Mouse (Mus musculus): ENCODE results near the gene Fmnl2.

Gene Fmnl2

DNA sequence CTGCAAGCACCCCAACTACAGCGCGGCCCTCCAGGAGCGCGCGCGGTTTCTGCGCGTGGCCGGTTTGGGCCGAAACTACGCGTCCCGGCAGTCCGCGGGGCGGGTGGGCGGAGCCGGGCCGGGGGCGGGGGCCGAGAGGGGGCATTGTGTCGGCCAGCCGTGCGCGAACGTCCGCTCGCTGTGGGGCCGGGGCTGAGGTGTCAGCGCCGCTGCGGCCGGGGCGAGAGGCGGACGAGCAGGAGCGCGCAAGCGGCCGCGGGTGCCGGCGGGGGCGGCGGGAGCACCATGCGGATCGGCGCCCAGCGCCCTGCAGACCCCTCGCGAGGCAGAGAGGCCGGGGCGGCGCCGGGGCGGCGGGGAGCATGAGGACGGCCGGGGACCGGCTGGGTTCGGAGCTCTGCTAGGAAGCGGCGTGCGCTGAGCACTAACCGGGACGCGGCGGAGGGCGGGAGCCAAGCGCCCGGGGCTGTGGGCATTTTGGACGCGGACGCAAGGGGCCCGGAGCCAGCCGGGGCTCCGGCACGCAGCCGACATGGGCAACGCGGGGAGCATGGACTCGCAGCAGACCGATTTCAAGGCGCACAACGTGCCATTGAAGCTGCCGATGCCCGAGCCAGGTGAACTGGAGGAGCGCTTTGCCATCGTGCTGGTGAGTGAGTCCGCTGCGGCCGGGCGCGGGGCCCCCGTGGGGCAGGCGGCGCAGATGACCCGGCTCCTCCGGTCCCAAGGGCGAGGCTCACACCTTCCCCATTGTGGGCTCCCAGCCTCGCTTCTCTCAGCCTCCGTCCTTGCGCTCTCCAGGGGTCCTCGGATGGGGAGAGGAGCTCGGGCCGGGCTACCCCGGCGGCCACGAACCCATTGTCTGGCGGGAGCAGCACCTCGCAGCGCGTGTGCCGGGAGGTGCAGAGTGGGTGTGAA lies at the start of gene Fmnl2:
Gene Fmnl2, plus strand, starts transcription at position 250 of the 918 bp plus-strand sequence.
- peak; percentile 89 to 96 for DNase-seq (ENCODE audit: inconsistent age in 2 of 2, low spot score in 1 of 2)

DNA sequence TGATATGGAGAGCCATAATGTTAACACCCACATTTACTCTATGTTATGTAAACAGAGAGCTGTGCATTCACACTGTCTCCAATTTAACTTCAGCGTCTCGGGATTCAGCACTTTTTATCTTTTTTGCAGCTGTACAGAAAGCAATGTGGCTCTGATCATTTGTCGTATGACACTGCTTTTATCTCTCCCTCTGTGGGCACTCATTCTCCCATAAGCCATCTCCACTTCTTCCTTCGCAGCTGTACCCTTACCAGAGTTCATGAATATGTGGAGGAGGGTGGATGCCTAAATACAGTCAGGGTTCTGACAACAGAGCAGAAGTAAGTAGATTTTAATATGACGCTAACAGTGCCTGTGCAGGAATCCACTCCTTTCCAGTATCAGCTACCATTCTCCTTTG lies 47.7 kb upstream of the Fmnl2 start:
- no peak for DNase-seq (ENCODE audit: inconsistent age in 2 of 2, low spot score in 1 of 2)

DNA sequence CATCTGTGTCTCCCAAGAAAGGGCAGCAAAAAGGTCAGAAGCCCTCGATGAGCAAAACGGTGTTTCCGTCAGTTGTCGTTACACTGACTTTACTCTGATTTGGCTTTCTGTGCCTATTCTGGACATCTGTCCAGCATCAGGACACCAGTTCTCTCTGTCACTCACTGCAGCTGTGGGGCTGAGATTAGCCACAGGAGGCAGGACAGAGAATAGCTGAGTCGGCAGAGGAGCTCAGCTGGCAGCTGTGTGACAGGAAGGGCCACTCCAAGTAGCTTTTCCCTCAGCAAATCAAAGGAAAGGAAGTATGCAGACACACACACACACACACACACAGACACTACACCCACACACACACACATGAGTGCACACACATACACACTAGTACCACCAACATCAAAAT lies 46.0 kb upstream of the Fmnl2 start:
- DNase-seq (ENCODE audit: inconsistent age in 2 of 2, low spot score in 1 of 2): peak in 1 of 2 experiments; percentile 22

DNA sequence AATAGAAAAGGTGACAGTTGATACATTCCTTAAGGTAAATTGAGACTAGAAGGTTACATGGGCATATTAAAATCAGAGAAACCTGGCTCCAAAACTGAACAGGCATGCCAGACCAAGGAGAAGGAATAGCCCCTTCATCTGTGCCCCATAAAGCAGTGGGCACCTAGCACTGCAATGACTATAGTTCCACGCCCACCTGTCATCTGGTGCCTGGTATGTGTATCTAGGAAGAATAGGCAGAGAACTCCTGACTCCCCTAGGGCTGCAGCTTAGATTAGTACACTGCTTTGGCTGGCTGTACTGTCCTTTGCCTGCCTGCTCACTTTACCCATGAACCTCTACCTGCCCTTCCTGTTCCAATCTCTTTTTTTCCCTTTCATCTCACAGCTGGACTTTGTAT lies 40.3 kb upstream of the Fmnl2 start:
- no peak for DNase-seq (ENCODE audit: inconsistent age in 2 of 2, low spot score in 1 of 2)

DNA sequence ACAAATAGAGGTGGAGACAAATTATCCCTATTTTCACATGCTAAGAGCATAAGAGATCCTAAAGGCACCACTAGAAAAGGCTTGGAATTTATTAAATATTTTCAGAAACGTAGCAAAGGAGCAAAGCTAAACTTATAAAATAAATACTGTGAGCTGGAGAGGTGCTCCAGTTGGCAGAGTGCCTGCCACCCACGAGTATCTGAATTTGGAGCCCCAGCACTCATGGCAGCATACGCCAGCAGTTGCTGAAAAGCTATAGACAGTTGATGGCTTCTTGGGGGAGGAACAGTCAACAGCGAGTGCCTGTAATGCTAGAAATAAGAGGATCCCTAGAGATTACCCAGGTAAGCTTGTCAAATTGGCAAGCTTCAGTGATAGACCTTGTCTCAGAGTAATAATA lies 38.7 kb upstream of the Fmnl2 start:
- DNase-seq (ENCODE audit: inconsistent age in 2 of 2, low spot score in 1 of 2): no peak

DNA sequence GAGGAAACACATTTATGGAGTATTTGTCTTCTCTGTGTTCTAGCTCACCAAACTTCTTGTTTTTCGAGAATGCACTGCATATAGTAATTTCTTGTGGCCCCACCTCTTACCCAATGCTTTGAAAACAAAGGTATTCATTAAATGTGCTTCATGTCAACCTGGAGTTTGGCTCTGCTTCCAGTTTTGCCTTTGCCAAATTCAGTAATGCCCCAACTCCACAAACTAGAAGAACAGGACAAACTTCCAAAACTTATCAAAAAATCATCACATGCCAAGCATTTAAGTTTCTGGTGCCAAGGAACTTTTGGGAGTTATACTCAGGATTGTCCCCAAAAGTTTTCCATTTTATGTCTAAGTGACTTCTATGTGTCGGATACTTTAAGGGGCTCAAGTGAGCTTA lies 35.4 kb upstream of the Fmnl2 start:
- no peak for DNase-seq (ENCODE audit: inconsistent age in 2 of 2, low spot score in 1 of 2)

DNA sequence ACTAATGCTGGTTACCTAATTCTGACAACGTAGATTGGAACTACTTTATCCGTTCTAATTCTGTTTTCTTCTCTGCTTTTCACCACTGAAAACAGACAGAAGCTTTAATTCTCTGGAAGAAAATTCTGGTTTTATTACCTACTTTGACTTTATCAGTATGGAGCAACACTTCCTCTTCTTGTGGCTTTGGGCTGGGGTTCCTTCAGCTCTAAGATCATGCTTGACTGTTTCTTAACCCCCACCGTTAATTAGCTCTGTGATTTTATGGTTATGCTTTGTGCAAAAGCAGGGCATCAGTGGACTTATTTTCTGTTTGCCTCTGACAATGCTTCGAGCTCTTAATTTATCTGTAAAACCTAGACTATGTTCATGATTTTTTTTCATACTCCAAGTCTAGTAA lies 29.6 kb upstream of the Fmnl2 start:
- DNase-seq (ENCODE audit: inconsistent age in 2 of 2, low spot score in 1 of 2): no peak

DNA sequence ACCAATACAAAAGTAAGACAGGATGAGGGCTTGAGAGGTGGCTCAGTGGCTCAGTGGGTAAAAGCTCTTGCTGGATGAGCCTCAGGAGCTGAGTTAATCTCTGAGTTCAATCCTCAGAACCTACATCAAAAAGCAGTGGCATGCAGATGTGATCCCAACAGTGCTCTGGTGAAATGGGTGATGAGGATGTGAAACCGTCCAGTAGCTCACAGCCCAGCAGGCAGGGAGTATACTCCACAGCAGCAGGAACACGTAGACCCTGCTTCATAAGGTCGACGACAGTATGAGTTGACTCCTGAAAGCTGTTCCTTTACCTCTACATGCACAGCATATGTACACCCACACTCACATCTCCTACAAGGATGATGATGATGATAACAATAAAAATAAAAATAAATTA lies 27.1 kb upstream of the Fmnl2 start:
- DNase-seq (ENCODE audit: inconsistent age in 2 of 2, low spot score in 1 of 2): no peak

DNA sequence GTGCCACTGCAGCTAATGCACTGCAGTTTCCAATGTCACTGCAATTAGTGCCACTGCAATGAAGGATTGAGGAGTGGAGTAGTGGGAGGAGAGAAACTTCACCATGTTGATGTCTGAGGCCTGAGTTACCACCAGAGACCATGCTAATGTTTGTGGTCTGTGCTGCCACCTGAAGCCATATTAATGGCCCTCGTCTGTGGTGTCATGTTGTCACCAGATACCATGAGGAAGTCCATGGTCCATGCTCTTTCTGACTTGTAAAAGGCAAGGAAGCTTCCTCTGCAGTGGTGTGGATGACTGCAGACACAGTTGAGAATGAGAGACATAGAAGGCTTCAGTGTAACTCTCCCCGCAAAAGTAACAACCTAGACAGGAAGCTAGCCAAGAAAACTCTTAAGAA lies 26.1 kb upstream of the Fmnl2 start:
- DNase-seq (ENCODE audit: inconsistent age in 2 of 2, low spot score in 1 of 2): no peak

DNA sequence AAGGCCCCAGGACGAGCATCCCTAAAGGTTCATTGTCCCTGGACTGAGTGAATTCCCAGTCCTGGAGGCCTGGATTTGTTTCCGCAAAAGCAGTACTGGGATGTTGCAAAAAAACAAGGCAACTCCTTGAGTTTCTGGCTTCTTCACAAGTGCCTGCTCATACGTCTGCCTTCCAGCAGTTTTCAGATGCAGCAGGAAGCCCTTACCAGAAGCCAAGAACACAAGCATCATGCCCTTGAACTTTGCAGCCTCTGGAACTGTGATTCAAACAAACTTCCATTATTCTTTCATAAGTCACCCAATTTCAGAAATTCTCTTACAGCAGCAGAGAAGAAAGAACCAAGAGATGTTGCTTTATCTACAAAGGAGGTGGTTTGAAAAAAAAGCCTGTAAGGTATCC lies 21.9 kb upstream of the Fmnl2 start:
- peak; percentile 73 to 83 for DNase-seq (ENCODE audit: inconsistent age in 2 of 2, low spot score in 1 of 2)

DNA sequence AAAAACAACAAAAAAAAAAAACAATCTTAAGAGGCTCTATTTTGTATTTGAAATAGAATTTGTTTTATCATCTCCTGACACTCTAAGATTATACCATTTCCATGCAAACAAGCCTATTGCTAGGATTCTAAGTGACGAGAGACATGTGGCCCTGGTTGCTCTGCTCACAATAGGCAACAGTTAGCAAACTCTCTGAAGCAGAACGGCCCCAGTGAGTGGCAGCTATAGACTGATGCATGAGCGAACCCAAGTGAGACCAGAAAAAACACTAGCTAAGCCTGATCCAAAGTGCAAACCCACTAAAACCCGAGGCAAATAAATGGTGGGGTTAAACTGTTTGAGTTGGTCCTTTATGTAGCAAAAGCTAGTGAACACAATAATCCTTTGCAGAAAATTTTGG lies 18.6 kb upstream of the Fmnl2 start:
- no peak for DNase-seq (ENCODE audit: inconsistent age in 2 of 2, low spot score in 1 of 2)

DNA sequence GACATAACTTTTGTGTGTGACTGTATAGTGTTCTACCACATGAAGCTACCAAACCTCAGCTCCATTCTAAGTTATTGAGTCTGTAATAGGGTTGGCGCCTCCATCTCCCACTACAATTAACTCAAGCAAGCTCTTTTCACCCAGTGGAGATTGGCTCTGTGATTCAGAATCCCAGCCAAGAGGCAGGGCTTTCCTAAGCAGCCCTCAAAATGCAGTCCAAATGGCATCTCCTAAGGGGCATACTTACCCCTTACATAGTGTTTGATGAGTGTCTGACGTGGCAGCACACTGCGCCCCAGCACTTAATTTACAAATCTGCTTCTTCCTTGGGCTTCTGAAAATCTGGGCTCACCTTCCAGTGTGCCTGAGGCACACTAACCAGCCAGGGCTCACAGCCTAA lies 17.8 kb upstream of the Fmnl2 start:
- no peak for DNase-seq (ENCODE audit: inconsistent age in 2 of 2, low spot score in 1 of 2)

DNA sequence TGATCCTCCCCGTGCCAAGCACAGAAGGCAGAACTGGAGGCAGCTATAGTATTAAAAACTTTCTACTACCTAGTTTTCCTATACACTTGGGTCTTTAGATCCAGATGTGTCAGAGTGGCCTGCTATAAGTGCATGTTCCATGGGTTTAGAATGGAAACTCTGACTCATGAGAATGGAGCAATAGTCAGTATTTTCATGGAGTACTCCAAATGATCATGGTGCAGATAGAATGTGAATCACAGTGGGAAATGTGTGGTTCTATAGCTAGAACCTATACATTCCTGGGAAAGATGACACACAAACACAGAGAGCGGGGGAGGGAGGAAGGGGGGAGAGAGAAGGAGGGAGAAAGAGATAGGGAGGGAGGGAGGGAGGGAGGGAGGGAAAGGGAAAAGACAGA lies 13.8 kb upstream of the Fmnl2 start:
- DNase-seq (ENCODE audit: inconsistent age in 2 of 2, low spot score in 1 of 2): no peak

DNA sequence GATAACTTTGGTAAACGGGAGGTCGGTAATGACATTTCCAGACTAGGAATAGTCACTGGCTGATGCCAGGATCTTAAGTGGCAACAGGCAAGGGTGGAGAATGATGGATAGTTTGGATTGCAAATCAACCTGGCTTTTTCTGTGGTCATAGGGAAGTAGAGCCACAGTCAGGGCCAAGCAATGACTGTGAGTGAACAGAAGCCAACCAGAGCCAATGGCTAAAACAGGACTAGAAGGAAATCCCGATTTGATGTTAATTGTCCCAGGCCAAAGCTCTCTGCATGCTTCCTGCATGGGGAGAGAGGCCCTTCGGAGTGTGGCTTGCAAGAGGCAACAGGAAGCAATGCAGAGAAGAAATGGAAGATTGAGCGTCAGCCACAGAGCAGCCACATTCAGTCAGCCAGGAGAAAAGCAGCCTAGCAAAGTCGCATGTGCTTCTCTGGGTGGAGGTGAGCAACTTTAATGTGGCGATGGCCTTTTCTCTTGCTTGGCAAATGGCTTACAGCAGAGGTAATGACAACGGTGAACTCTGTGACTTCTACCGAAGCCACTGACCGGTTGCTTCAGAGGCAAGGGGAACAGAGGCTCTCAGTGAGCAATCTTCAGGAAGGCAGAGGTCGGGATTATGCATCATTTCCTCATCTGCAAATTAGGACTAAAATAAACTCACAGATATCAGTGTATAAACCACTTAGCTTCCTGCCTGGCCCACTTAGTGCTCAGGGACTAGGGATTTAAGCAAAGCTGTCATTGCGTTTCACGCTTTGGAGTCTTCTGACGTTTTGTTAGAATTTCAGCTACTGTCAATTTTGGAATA lies 12.5 kb upstream of the Fmnl2 start:
- no peak for DNase-seq (ENCODE audit: inconsistent age in 2 of 2, low spot score in 1 of 2)

DNA sequence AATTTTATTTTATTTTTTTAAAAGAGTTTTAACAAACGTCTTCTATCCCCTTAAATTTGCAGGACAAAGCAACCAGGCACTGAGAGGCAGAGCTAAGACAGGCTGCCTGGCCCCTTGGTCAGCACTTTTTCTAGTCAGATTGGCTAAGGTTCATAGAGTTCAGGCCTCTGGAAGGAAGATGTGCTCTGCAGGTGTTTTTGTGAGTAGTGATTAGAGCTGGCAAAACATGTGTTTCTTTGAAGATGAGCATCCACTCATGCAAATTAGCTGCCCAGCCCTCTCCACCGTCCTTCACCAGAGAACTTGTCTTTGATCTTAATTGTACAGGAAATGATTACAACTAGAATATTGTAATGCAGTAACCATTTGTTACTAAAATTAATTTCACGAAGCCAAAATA lies 11.2 kb upstream of the Fmnl2 start:
- no peak for DNase-seq (ENCODE audit: inconsistent age in 2 of 2, low spot score in 1 of 2)

DNA sequence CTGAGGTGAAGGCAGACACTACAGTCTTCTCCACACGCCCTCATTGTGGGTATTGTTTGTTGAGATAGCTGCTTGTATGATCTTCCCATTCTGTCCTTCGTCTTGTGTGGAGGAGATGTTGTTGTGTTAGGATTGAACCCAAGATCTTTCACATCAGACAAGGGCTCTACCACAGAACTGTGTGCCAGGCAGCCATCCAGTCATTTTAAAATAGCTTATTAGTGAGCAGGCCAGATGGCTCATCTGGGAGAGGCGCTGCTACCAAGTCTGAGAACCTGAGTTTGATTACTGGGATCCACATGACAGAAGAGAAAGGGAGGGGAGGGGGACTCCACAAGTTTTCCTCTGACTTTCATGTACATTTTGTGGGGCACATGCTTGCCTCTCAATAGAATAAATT lies 8.6 kb upstream of the Fmnl2 start:
- DNase-seq (ENCODE audit: inconsistent age in 2 of 2, low spot score in 1 of 2): no peak

DNA sequence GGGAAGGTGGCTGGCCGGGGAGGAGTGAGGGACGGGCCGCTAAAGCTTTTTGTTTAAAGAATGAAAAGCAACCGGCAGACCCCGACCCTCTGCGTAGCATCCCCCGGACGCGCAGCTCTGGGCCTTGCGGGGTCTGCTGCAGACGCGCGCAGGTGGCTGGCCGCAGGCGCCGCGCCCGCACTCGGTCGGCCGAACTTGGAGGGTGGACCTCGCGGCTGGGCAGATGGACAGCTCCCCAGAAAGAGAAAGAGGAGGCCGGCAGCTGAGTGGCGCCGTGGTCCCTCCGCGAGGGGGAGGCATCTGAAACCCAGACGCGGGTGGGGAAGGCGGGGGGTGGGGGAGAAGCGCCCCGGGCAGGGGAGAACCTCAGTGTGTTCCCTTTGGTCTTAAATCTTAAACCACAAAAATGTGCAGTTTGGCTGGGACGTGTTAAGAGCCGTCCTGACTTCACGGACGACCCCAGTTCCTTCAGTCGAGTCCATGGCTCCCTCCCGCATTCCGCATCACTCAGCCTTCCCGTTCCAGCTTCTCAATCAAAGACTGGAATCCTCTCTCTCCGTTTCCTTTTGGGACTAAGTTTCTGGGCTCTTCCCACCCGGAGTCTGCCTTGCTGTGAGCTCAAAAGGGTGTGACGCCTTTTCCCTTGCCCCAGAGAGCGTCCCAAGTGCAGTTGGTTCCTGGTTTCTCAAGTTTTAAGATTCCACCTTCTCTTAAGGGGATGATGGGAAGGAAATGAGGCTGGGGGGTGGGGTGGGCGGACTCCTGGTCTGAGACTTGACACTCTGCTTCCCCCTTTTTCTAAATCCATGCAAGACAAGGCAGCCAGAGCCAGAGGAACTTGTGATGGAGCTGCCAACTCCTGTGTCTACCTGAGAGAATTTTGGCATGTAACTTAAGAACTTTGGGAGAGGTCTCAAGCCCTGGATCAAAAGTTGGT lies 1.1 kb downstream of the Fmnl2 start:
- DNase-seq (ENCODE audit: inconsistent age in 2 of 2, low spot score in 1 of 2): peak; percentile 73 to 85

DNA sequence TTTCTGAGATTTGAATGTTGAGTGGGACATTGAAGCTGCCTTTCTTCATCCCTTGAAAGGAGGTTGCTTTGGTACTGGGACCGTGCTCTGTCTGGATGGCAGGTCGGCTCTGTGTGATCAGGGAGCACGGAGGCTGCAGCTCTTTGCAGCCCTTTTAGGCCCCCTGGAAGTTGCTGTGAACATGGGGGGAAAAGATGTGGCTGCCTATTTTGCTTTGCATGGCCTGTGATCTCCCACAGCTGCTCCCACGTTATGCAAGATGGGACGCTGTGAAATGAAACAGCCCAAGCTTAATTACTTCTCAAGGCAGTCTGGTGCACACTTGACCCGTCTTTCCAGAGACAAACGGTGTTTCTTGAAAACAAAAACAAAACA lies 1.8 kb downstream of the Fmnl2 start:
- no peak for DNase-seq (ENCODE audit: inconsistent age in 2 of 2, low spot score in 1 of 2)

DNA sequence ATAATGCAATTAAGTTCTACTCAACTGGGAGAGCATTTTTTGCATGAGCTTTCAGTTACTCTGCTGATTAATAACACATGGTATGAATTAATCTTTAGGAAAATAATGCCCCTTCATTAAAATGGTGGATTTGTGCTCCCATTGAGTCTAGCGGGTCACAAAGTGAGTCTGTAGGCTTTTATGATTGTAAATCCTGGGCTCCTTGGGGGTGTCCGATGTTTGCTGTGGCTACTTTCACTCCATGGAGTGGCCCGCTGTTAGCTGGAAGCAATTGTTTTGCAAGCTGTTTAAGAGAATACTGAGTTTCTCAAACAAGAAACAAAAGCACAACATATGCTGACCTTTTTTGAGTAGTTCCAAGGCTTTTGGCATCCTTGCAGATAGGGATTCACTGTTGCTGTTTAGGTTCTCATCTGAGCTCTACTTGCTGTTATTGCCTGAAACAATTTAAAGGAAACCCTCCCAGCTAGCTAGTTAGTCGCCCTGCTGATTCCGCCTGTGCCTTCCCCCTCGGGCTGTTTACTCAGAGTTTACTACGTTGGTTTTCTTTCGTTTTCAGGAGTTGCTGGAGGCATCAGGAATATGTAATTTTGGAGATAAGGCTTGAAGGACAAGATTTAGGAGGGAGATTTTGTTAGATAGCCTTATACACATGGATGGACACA lies 2.6 kb downstream of the Fmnl2 start:
- DNase-seq (ENCODE audit: inconsistent age in 2 of 2, low spot score in 1 of 2): peak in 1 of 2 experiments; percentile 55

DNA sequence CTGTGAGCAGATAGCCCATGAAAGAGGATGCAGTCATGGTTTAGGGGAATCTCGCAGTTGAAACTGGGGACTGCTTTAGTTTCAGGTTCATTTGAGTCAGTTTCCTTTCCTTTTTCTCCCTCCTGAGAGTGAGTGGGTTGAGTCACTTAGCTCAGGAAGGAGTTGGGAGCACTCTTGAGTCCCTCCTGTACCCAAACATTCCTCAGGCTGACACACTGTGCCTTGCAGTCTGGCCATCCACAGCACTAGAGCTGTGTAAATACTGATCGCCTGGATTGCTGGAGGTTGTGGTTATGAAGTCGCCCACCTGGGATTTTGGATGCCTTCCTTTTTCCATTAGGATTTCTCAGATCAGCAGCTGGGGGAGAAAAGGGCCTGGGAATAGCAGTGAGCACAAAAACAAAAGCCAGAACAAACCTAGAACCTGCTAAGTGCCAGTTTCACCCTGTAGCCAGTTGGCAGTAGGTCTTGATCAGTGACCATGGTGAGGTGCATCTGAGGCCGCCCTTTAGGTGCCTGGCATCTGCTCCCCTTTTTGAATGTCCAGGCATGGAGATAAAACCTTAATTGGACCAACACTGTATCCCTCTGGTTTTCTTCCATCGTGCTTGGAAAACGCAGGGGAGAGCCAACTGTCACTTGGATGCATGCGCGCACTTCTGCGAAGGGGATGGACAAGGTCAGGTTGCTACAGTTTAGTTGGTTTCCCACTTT lies 4.5 kb downstream of the Fmnl2 start:
- DNase-seq (ENCODE audit: inconsistent age in 2 of 2, low spot score in 1 of 2): no peak

All from adrenal gland, adult (tissue).